Mouse (Mus musculus): ENCODE data around the gene Ggta1.

Ggta1 gene

GRCm38 (mm10) chr2:35440480-35440879 is 22.6 kb downstream of the Ggta1 start:
- DNase-seq (ENCODE audit: low spot score in 2 of 2), result no peak

- DNase-seq (ENCODE audit: low spot score in 2 of 2), result no peak
These were observed 25.2 kb downstream of the Ggta1 start for GRCm38 (mm10) chr2:35437796-35438195.

- DNase-seq (ENCODE audit: low spot score in 2 of 2), result no peak
These were observed 28.4 kb downstream of the Ggta1 start for GRCm38 (mm10) chr2:35434576-35435123.

- no peak for DNase-seq (ENCODE audit: low spot score in 2 of 2)
These were observed 29.6 kb downstream of the Ggta1 start for GRCm38 (mm10) chr2:35433428-35433827.

GRCm38 (mm10) chr2:35432472-35432871 is 30.6 kb downstream of the Ggta1 start:
- no peak for DNase-seq (ENCODE audit: low spot score in 2 of 2)

- DNase-seq (ENCODE audit: low spot score in 2 of 2), result no peak
These were observed 31.0 kb downstream of the Ggta1 start for GRCm38 (mm10) chr2:35432011-35432410.

- DNase-seq (ENCODE audit: low spot score in 2 of 2), result no peak
These were observed 32.2 kb downstream of the Ggta1 start for GRCm38 (mm10) chr2:35430806-35431205.

GRCm38 (mm10) chr2:35428615-35429300 is 34.3 kb downstream of the Ggta1 start:
- no peak for DNase-seq (ENCODE audit: low spot score in 2 of 2)

GRCm38 (mm10) chr2:35427559-35427958 is 35.5 kb downstream of the Ggta1 start:
- DNase-seq (ENCODE audit: low spot score in 2 of 2), result no peak

- no peak for DNase-seq (ENCODE audit: low spot score in 2 of 2)
These were observed 39.2 kb downstream of the Ggta1 start for GRCm38 (mm10) chr2:35423711-35424339.

GRCm38 (mm10) chr2:35422384-35422783 is 40.6 kb downstream of the Ggta1 start:
- DNase-seq (ENCODE audit: low spot score in 2 of 2), result no peak

GRCm38 (mm10) chr2:35420681-35421080 is 42.4 kb downstream of the Ggta1 start:
- DNase-seq (ENCODE audit: low spot score in 2 of 2), result no peak

- no peak for DNase-seq (ENCODE audit: low spot score in 2 of 2)
These were observed 43.4 kb downstream of the Ggta1 start for GRCm38 (mm10) chr2:35419671-35420070.

GRCm38 (mm10) chr2:35419243-35419642 is 43.8 kb downstream of the Ggta1 start:
- no peak for DNase-seq (ENCODE audit: low spot score in 2 of 2)

- DNase-seq (ENCODE audit: low spot score in 2 of 2), result no peak
These were observed 45.8 kb downstream of the Ggta1 start for GRCm38 (mm10) chr2:35417231-35417630.

GRCm38 (mm10) chr2:35416473-35416872 is 46.6 kb downstream of the Ggta1 start:
- DNase-seq (ENCODE audit: low spot score in 2 of 2), result no peak

- DNase-seq (ENCODE audit: low spot score in 2 of 2), result no peak
These were observed 50.2 kb downstream of the Ggta1 start for GRCm38 (mm10) chr2:35412810-35413209.

GRCm38 (mm10) chr2:35412246-35412645 is 50.8 kb downstream of the Ggta1 start:
- DNase-seq (ENCODE audit: low spot score in 2 of 2), result no peak

GRCm38 (mm10) chr2:35411640-35412190 is 51.3 kb downstream of the Ggta1 start:
- no peak for DNase-seq (ENCODE audit: low spot score in 2 of 2)

- DNase-seq (ENCODE audit: low spot score in 2 of 2), result no peak
These were observed 53.6 kb downstream of the Ggta1 start for GRCm38 (mm10) chr2:35409466-35409865.

- no peak for DNase-seq (ENCODE audit: low spot score in 2 of 2)
These were observed 54.5 kb downstream of the Ggta1 start for GRCm38 (mm10) chr2:35408409-35409110.

GRCm38 (mm10) chr2:35407878-35408277 is 55.2 kb downstream of the Ggta1 start:
- DNase-seq (ENCODE audit: low spot score in 2 of 2), result peak in 1 of 2 experiments; percentile 13
